Mouse (Mus musculus): ENCODE measurements around the gene Avpr2. TPM values are rescaled to one million over a fixed set of nuclear protein-coding genes. Genes with fewer than 3 reads are reported as not detected.

Avpr2 gene
- polyA plus RNA-seq, 1 experiment from 2014 or later: 0.25 TPM

DNA sequence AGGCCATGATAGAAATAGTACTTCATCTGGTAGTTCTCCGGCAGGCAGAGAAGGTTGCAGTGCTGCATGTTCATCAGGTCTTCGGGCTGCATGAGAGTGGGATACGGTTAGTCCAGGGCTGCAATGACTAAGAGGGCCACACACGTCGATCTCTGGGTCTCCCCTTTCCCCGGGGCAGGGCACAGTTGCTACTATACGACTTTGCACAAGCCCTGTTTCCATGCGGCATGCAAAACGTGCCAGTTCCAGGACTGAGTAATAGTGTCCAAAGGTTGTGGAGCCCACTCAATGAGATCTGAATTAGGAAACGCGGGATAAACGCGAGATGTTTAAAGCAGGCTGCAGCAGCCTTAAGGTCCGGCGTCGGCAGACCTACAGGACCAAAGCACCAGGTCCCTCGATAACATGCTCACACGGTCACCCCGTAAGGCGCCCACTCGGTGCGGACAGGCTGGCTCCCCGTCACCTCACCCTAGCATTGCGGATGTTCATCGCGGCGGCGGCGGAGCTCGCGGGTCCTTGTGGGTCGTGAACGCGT is 29.5 kb downstream of the Avpr2 start:
- H3K9me3 ChIP-seq (replicated peaks; ENCODE audit: control insufficient read depth, low read length): no peaks in the 10 kb centered on the region
- DNase-seq (ENCODE audit: low spot score) (no peak), ATAC-seq (replicated peaks; ENCODE audit: insufficient number of reproducible peaks, low FRiP score, low TSS enrichment, low read depth) (peak; percentile 77)
- H3K4me2 ChIP-seq (ENCODE audit: low read depth, low read length): peak overlapping the region; percentile 53
- H3K9ac ChIP-seq (replicated peaks; ENCODE audit: low read length): peak overlapping the region; percentile 68
- no peaks in the 10 kb centered on the region for H3K36me3 ChIP-seq (replicated peaks; ENCODE audit: control insufficient read depth, insufficient read depth, low read depth, low read length)
- H3K27ac ChIP-seq (replicated peaks; ENCODE audit: low read depth, low read length): 0 out of 2 replicates have a peak overlapping the region, but pooled peaks have one; percentile 52
- peak overlapping the region; percentile 52 for H3K4me3 ChIP-seq (ENCODE audit: low read depth, low read length)
- no peaks in the 10 kb centered on the region for H3K4me1 ChIP-seq (ENCODE audit: control insufficient read depth, insufficient read depth, low read length)
- no peaks in the 10 kb centered on the region for H3K27me3 ChIP-seq (ENCODE audit: control insufficient read depth, insufficient read depth, low read length)
- WGBS: 22% methylated on average over 34 of the region's 34 CpGs

DNA sequence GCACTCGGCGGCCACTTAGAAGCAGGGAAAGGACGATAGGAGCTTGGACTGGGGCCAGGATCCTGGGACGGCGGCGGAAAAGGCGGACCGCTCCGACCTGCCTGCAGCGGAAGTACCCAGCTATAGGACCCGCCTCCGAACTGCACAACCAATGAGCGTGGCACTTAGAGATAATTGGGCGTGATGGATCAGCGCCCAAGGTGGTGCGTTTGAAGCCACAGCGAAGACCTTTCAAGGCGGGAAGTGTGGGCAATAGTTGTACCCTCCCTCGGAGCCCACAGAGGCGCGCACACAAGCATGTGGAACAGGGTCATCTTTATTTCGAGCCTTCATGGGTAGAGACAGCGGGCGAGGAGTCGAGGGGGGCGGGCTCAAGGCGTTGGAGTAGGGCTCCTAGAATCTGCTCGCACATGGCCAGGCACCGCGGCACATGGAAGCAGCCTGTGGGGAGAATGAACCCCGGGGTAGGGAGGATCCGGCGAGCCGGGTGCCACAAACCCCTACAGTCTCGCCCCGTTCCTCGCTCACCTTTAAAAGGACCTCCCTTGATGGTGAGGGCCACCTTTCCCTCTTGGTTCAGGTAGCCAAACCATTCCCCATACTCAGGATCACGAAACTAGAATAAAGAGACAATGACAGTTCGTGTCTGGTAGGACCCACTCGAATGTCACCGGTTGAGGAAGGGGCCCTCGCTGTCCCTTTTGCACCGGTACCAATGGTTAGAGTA is 30.1 kb downstream of the Avpr2 start, which contains the start of the genes Arhgap4 and Naa10:
Gene Arhgap4, minus strand, starts transcription at position 48 of the 727 bp plus-strand sequence.
Gene Naa10, minus strand, starts transcription at position 122 of the 727 bp plus-strand sequence.
- 19% methylated on average over 43 of the region's 43 CpGs for WGBS
- H3K9me3 ChIP-seq (replicated peaks; ENCODE audit: control insufficient read depth, low read length): no peaks in the 10 kb centered on the region
- H3K27me3 ChIP-seq (ENCODE audit: control insufficient read depth, insufficient read depth, low read length): no peaks in the 10 kb centered on the region
- 0 out of 2 replicates have a peak within 1 kb of the TSS, but pooled peaks have one; percentile 52 for H3K27ac ChIP-seq (replicated peaks; ENCODE audit: low read depth, low read length)
- ATAC-seq (replicated peaks; ENCODE audit: insufficient number of reproducible peaks, low FRiP score, low TSS enrichment, low read depth) (peak; percentile 97), DNase-seq (ENCODE audit: low spot score) (peak; percentile 88)
- peak within 1 kb of the TSS; percentile 59 for H3K4me2 ChIP-seq (ENCODE audit: low read depth, low read length)
- H3K4me3 ChIP-seq (ENCODE audit: low read depth, low read length): peak within 1 kb of the TSS; percentile 52
- H3K4me1 ChIP-seq (ENCODE audit: control insufficient read depth, insufficient read depth, low read length): no peaks in the 10 kb centered on the region
- H3K36me3 ChIP-seq (replicated peaks; ENCODE audit: control insufficient read depth, insufficient read depth, low read depth, low read length): no peaks in the 10 kb centered on the region
- peak within 1 kb of the TSS; percentile 68 for H3K9ac ChIP-seq (replicated peaks; ENCODE audit: low read length)

DNA sequence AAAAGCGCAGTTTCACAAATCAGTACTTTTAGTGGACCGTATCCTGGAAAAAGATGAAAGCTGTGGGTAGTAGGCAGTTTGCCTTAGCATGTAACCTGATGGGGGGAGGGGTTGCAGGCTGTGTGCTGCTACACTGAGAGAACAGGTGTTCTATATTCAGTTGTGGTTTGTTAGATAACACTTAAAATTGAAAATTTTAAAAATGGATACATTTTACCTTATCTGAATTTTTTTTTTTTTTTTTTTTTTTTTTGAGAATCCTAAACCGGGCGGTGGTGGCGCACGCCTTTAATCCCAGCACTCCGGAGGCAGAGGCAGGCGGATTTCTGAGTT is 30.6 kb downstream of the Avpr2 start:
- H3K27ac ChIP-seq (replicated peaks; ENCODE audit: low read depth, low read length): no peak overlapping the region
- H3K4me1 ChIP-seq (ENCODE audit: control insufficient read depth, insufficient read depth, low read length): no peaks in the 10 kb centered on the region
- peak overlapping the region; percentile 52 for H3K4me3 ChIP-seq (ENCODE audit: low read depth, low read length)
- peak overlapping the region; percentile 59 for H3K4me2 ChIP-seq (ENCODE audit: low read depth, low read length)
- ATAC-seq (replicated peaks; ENCODE audit: insufficient number of reproducible peaks, low FRiP score, low TSS enrichment, low read depth): no peak
- no peaks in the 10 kb centered on the region for H3K9me3 ChIP-seq (replicated peaks; ENCODE audit: control insufficient read depth, low read length)
- no peaks in the 10 kb centered on the region for H3K36me3 ChIP-seq (replicated peaks; ENCODE audit: control insufficient read depth, insufficient read depth, low read depth, low read length)
- DNase-seq (ENCODE audit: low spot score): peak; percentile 5
- H3K9ac ChIP-seq (replicated peaks; ENCODE audit: low read length): peak overlapping the region; percentile 68
- WGBS: 69% methylated on average over 6 of the region's 8 CpGs
- no peaks in the 10 kb centered on the region for H3K27me3 ChIP-seq (ENCODE audit: control insufficient read depth, insufficient read depth, low read length)

DNA sequence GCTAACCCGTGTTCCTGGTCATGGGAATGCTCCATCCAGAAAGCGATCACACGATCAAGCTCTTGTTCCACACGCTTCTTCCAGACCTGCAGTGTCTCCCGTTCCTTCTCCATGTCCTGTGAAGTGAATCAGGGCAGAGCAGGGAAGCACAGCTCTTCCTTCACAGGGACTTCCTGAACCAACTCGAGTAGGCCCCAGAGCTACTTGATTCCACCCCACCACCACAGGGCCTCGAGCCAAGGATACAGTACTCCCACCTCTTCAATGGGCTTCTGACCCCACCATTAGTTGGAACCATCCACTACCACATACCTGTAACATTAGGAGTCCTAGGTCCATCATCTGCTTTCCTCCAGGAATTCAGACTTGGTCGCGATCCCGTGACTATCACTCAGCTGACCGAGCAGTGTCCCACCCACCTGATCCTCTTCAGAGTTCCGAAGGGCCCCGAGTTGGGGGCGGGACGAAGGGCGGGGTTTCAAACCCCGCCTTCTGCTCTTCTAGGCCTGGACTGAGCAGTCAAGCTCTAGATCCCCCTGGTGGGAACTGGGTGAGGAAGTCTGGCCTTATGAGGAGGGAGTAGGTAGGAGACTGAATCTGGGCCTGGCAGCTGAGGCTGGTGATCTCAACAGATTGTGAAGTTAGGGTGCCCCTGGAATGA is 38.6 kb downstream of the Avpr2 start, which contains the start of gene Renbp:
Gene Renbp, minus strand, starts transcription at position 449 of the 661 bp plus-strand sequence.
- no peaks in the 10 kb centered on the region for H3K9me3 ChIP-seq (replicated peaks; ENCODE audit: control insufficient read depth, low read length)
- no peak within 1 kb of the TSS for H3K4me2 ChIP-seq (ENCODE audit: low read depth, low read length)
- no peak within 1 kb of the TSS for H3K9ac ChIP-seq (replicated peaks; ENCODE audit: low read length)
- H3K4me1 ChIP-seq (ENCODE audit: control insufficient read depth, insufficient read depth, low read length): no peaks in the 10 kb centered on the region
- ATAC-seq (replicated peaks; ENCODE audit: insufficient number of reproducible peaks, low FRiP score, low TSS enrichment, low read depth) (peak; percentile 78), DNase-seq (ENCODE audit: low spot score) (peak; percentile 66)
- WGBS: 34% methylated on average over 17 of the region's 17 CpGs
- H3K27ac ChIP-seq (replicated peaks; ENCODE audit: low read depth, low read length): no peak within 1 kb of the TSS
- no peaks in the 10 kb centered on the region for H3K36me3 ChIP-seq (replicated peaks; ENCODE audit: control insufficient read depth, insufficient read depth, low read depth, low read length)
- H3K4me3 ChIP-seq (ENCODE audit: low read depth, low read length): no peak within 1 kb of the TSS
- no peaks in the 10 kb centered on the region for H3K27me3 ChIP-seq (ENCODE audit: control insufficient read depth, insufficient read depth, low read length)

DNA sequence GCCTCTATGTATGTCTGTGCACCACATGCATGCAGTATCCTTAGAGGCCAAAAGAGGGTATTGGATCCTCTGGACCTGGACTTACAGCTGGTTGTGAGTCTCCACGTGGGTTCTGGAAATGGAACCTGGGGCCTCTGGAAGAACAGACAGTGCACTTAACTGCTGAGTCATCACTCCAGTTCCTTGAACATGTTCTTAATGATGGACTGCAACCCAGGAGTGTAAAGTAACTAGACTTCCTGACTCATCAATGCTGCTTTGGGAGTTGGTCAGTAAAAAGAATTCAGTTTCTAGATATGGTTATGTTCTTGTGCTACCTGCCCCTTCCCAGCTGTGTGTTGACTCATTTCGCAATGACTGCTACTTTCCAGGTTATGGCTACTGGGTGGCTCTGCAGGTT is 40.0 kb downstream of the Avpr2 start:
- 77% methylated on average over 2 of the region's 2 CpGs for WGBS
- no peak overlapping the region for H3K4me3 ChIP-seq (ENCODE audit: low read depth, low read length)
- H3K27me3 ChIP-seq (ENCODE audit: control insufficient read depth, insufficient read depth, low read length): no peaks in the 10 kb centered on the region
- ATAC-seq (replicated peaks; ENCODE audit: insufficient number of reproducible peaks, low FRiP score, low TSS enrichment, low read depth) (no peak), DNase-seq (ENCODE audit: low spot score) (no peak)
- H3K9ac ChIP-seq (replicated peaks; ENCODE audit: low read length): no peak overlapping the region
- no peak overlapping the region for H3K4me2 ChIP-seq (ENCODE audit: low read depth, low read length)
- H3K4me1 ChIP-seq (ENCODE audit: control insufficient read depth, insufficient read depth, low read length): no peaks in the 10 kb centered on the region
- H3K9me3 ChIP-seq (replicated peaks; ENCODE audit: control insufficient read depth, low read length): no peaks in the 10 kb centered on the region
- H3K36me3 ChIP-seq (replicated peaks; ENCODE audit: control insufficient read depth, insufficient read depth, low read depth, low read length): no peaks in the 10 kb centered on the region
- H3K27ac ChIP-seq (replicated peaks; ENCODE audit: low read depth, low read length): no peak overlapping the region

DNA sequence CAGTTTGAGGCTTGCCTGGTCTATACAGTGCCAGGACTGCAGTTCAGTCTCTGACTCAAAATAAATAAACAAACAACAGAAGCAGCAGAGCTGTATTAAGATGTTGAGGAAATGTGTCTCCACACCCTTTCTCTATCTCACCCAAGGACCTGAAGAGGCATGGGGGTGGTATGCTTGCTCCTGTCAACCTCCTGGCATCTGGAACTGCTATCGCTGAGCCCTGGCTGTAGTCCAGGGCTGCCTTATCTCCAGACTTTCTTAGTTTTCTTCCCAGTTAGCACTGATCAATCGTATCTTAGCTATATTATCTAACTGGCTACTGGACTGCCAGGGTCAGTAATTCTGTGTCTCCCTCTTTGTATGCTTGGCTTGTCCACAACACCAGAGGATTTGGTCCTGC is 50.0 kb downstream of the Avpr2 start:
- Histone ChIP-seq H3K27me3 (ENCODE audit: control insufficient read depth, insufficient read depth, low read length) (no peaks in the 10 kb centered on the region), H3K27ac (replicated peaks; ENCODE audit: low read depth, low read length) (no peak overlapping the region), H3K9ac (replicated peaks; ENCODE audit: low read length) (no peak overlapping the region), H3K4me3 (ENCODE audit: low read depth, low read length) (no peak overlapping the region), H3K9me3 (replicated peaks; ENCODE audit: control insufficient read depth, low read length) (no peaks in the 10 kb centered on the region), H3K36me3 (replicated peaks; ENCODE audit: control insufficient read depth, insufficient read depth, low read depth, low read length) (no peaks in the 10 kb centered on the region; the same call in none of the 2 replicates), H3K4me1 (ENCODE audit: control insufficient read depth, insufficient read depth, low read length) (no peaks in the 10 kb centered on the region; the same call in 1 of the 2 replicates), H3K4me2 (ENCODE audit: low read depth, low read length) (no peak overlapping the region)
- no peak for ATAC-seq (replicated peaks; ENCODE audit: insufficient number of reproducible peaks, low FRiP score, low TSS enrichment, low read depth)
- DNase-seq (ENCODE audit: low spot score): no peak
- WGBS: 96% methylated on average over 2 of the region's 2 CpGs

DNA sequence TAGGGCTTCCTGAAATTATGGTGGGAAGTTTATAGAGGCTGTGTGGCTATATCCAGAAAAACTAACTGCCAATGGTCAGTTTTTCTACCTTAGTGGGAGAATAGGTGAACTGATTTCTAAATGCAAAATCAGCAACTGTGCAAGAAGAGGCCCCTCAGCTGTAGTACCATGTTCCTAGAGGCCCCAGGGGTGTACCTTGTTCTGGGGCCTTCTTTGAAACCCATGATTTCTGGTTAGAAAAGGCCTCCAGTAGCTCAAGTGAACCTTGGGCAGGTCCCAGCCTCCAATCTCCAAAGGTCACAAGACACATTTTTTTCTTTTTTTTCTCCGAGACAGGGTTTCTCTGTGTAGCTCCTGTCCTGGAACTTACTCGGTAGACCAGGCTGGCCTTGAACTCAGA is 50.4 kb downstream of the Avpr2 start:
- H3K4me1 ChIP-seq (ENCODE audit: control insufficient read depth, insufficient read depth, low read length): no peaks in the 10 kb centered on the region; the same call in 1 of the 2 replicates

More for the DNA sequence above, 50.4 kb downstream of the Avpr2 start:
- no peaks in the 10 kb centered on the region for H3K9me3 ChIP-seq (replicated peaks; ENCODE audit: control insufficient read depth, low read length)
- H3K4me3 ChIP-seq (ENCODE audit: low read depth, low read length): no peak overlapping the region
- no peaks in the 10 kb centered on the region for H3K27me3 ChIP-seq (ENCODE audit: control insufficient read depth, insufficient read depth, low read length)
- no peak overlapping the region for H3K9ac ChIP-seq (replicated peaks; ENCODE audit: low read length)
- no peak overlapping the region for H3K27ac ChIP-seq (replicated peaks; ENCODE audit: low read depth, low read length)
- H3K36me3 ChIP-seq (replicated peaks; ENCODE audit: control insufficient read depth, insufficient read depth, low read depth, low read length): no peaks in the 10 kb centered on the region; the same call in none of the 2 replicates
- WGBS: 88% methylated on average over 2 of the region's 2 CpGs
- no peak for DNase-seq (ENCODE audit: low spot score)
- no peak for ATAC-seq (replicated peaks; ENCODE audit: insufficient number of reproducible peaks, low FRiP score, low TSS enrichment, low read depth)
- no peak overlapping the region for H3K4me2 ChIP-seq (ENCODE audit: low read depth, low read length)

Data from embryonic facial prominence, embryonic 11.5 days (tissue).